Mouse (Mus musculus) Patski (cell line): ENCODE measurements at regions not wholly inside any gene's neighbourhood (a gene's known extent, or its start where the extent isn't known, plus 50 kb on each side); places are given as distances from the start of the nearest gene placed in this dataset.
A peak's percentile ranks its signal among the peaks of the same experiment; 100 is the strongest.

Experiments used
- ATAC-seq: fragments of 100-300 bp; one replicate; pipeline ENCODE4 v1.8.0; 2021
- CTCF ChIA-PET: fragments of 350-600 bp; sonication (Branson Sonifier 250); formaldehyde crosslinking; loops from one replicate; lab custom pipeline; 2022; ENCODE audit warnings: inconsistent platforms; lab: Charles Lee
- POLR2A ChIA-PET: fragments of 350-600 bp; sonication (Branson Sonifier 250); formaldehyde crosslinking; loops from one replicate; lab custom pipeline; 2022; ENCODE audit warnings: antibody characterized with exemption, inconsistent platforms; lab: Charles Lee
- DNase-seq: peaks from one replicate; pipeline ENCODE4 v3.0.0-alpha.2; 2011; ENCODE audit warnings: low read depth, low spot score
- H3K27me3 ChIP-seq: fragments of 371-371 bp; one replicate; pipeline ENCODE4 v1.5.1; 2021
- CTCF ChIP-seq: fragments of 100-300 bp; IDR thresholded peaks from one replicate; pipeline ENCODE4 v1.5.1; 2021
- in situ Hi-C: fragments of 300-500 bp; cut with MboI; formaldehyde crosslinking; loops from 3 replicates; pipeline ENCODE4 v1.11.1; 2018; ENCODE audit warnings: low pct_unique_long_range_greater_than_20kb, mixed read lengths

GRCm38 (mm10) chr14:8946851-8947625 is 281.0 kb upstream of the 4930452B06Rik start:
- ChIA-PET CTCF (no interaction called here), POLR2A (no interaction called here)
- no peaks in the 10 kb centered on the region for H3K27me3 ChIP-seq
- ATAC-seq (no peak), DNase-seq (no peak)
- in situ Hi-C loops = no loop called here
- TF ChIP-seq CTCF = no peak

- DNase-seq (no peak), ATAC-seq (no peak)
- in situ Hi-C loops = no loop called here
- CTCF ChIA-PET = no interaction called here
- POLR2A ChIA-PET = no interaction called here
- peak; percentile 40 for TF ChIP-seq CTCF
- H3K27me3 ChIP-seq = no peaks in the 10 kb centered on the region
These were observed 269.1 kb upstream of the 4930452B06Rik start for GRCm38 (mm10) chr14:8935121-8935520.
